Mouse (Mus musculus): Measurements from ENCODE around the gene Cers6.
A peak's percentile ranks its signal among the peaks of the same experiment; 100 is the strongest.

The Cers6 gene

DNA sequence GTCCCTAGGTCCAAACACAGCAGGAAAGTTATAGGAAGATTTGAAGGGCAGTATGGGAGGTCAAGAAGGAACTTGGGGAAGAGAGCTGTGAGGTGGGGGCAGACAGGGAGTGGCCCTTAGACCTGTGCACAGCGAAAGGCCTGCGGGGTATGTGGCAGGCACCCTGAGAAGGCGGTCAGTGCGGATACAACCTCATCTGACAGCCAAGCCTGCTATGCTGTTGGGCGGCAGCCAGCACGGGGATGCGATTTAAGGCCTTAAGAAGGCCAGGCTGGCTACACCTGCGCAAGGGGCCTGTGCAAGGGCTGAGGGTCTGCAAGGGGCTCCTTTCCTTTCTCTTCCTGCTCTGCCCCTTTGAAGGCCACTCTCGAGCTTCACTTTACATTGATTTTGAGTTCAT, 63.1 kb downstream of the Cers6 start:
- DNase-seq = peak; percentile 82 to 85

DNA sequence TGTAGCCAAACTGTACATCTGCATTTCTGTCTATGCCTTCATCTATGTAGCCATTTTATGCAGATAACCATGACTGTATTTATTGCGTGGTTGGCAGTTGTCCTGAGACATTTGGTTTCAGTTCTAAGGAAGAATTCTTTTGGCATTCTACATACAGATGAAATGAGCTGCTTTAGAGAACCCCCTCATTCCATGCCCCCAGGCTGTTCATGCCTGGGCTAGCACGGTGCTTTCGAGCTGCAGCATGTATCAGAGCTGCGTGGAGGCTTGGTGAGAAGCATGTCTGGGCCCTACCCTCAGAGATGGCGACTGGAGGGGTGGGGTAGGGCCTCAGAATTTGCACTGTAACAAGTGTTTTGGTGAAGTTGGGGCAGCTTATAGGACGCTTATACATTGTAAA, 64.3 kb downstream of the Cers6 start:
- no peak for DNase-seq

DNA sequence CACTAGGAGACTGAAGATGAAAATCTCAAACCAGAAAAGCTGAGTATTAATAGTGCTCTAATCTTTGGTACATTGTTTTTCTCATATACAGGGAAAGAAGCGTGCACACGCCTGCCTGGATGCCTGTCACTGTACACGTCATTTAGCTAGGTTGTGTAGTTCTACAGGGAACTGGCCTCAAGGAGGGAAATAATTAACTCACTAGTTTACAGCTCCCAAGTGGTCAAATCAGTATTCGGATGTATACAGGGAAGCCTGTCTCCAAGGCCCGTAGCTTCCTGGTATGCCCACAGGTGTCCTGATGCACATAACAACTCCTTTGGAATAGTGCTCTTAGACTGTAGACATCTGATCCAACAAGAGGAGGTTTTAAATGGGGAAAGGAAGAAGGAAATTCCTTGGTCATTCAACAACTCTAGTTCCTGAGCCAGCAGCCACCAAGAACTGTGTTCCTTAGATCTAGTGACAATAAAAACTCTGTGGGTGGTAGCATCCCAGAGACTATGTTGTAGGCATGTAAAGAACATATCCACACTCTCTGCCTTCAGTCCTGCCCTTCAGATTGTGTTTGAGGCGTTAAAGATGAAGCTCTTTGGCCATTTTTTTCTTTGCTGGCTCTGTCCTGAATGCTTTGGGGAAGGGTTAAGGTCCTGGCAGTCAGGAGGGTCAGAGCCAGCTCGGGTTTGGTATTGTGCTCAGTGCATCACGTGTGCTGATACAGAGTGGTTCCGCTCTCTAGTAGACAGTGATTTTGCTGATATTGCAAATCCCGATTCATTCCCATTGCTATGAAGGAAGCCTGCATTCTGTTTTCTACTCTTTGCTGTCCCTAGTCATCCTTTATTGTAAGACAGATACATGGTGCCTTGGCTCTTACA, 65.9 kb downstream of the Cers6 start:
- DNase-seq = no peak

DNA sequence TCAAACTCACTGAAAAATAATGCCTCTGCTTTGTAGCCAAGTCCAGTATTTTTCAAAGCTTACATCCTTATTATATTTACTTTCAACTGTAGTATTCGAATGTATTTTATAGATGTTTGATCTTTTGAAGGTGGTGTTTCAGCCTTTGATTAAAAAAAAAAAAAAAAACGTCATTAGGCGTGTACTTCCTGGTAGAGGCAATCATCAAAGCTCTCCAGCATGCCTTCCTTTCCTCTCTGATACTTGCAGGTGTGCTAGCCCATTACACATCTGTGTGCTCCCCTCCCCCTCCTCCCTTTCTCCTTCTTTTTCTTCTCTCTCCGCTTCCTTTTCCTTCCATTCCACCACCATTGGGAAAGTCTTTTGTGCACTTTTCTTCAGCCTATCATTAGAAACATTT, 71.0 kb downstream of the Cers6 start:
- DNase-seq = no peak

DNA sequence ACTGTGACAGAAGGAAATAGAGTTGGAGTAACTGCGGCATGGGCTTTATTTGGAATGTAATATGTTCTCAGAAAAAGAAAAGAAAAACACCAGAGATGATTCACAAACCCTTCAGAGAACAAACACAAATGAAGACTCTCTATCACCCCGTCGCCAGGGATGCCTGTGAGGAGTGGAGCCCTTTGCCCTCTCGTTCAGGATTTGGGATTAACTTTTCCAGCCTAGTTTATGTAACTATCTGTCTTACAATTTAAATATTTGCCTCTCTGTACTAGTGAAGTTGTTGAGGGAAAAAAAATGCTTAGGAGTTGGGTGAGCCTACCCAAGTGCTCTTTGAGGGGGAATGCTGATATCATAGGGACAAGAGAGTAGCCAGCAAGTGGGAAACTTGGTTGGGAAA, 71.4 kb downstream of the Cers6 start:
- no peak for DNase-seq

DNA sequence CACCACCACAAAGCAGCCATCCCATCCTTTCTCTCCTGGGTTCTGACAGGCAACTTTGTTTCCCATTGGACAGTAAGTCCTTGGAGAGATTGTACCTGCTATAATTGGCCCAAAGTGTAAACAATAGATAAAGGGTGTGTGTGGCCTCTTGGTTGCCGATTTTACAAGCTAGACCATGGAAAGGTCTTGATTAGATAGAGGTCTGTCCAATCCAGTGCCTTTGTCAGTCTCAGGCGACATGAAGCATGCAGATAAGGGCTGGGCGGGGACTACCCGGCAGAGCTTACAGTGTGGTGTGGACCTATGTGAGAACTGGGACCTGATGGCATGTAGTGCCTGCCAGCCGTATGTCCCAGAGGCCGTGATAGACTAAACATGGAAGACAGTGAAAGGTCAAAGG, 73.4 kb downstream of the Cers6 start:
- DNase-seq = no peak

DNA sequence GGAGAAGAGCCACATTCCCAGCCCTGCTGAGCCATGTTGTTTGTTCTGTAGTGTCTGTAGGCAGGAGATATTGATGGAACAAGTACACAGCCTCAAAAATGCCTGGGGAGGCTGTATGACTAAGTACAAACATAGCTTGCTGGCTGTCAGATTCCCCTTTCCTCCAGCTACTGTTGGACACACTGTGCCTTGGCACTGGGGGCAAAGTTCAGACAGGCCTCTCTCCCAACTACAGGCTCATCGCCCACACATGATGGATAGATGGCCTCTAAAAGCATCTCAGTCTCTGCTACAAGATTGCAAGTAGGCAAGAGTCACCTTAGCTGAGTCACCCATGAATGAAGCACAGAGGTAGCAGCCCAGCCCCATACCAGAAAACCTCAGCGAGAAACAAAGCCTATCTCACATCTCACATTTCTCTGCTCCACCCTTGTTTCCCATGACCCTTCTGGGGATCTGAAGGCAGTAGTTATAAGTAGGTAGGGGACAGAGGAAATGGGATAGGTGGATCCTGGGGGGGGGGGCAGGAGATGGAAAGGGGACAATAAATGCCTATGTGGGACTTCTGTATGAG, 74.6 kb downstream of the Cers6 start:
- DNase-seq = no peak

DNA sequence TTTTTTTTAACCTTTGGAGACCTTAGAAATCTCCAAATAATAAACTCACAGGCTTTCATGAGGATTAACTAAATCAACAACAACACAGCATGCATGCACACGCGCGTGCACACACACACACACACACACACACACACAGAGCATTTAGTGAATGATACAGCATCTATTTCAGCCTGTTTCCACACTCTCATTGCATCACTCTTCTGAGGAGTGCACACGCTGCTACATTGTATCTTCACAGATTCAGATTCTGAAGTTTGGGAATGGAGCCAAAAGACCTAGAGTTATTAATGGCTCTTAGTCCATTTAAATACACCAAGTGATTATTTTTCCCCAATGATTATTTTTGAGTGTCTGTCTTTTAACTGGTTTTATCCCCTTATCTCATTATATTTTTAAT, 75.5 kb downstream of the Cers6 start:
- no peak for DNase-seq

DNA sequence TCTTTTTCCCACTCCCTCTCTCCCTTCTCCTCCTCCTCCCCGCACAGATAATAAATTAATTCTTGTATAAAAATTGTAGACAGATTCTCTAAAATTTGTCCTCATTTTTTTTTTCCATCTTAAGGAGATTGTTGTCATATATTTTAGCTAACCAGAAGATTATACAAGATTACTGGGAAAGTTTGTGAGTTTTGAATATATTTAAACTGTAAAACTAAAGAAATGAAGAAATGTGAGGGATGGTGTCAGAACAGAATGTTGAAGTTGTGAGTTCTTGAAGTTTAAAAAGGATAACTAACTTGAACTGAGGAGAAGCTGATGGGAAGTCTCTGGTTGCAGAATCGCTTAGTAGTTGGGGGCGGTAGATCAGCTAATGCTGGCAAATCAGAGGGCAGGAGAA, 76.6 kb downstream of the Cers6 start:
- DNase-seq = no peak

DNA sequence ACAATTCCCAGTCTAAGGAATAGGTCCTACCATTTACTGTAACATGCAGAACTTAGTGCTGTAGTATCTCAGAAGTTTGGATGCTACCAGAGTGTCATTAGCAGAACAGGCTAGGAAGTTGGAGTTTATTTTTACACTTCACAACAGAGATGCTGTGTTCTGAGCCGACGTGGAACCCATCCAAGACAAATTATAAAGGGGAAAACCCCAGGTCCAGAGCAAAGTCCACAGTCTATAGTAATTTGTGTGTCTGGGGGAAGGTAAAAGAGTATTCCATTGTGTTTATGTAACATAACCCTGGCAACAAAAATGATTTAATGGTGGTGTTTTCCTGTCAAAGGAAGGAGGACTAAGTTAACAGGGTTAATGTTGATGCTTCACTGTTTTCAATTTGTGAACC, 83.7 kb downstream of the Cers6 start:
- DNase-seq = no peak

DNA sequence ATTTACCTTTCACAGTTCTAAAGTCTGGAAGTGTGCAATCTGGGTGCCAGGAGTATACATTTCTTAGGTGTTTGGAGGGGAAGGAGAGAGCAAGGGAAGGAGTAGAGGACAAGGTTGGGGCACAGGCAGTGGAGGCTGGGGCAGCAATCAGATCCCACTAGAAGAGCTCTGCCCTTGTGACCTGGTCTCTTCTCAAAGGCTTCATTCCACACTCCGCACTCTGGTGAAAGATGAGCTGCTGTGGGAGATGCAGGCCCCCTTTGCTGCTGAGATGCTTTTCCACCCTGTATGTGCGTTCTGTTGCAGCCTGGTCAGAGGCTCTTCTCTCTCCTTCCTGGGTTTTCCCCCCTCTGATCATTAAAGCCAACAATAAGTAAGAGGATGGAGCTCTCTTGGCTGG, 84.7 kb downstream of the Cers6 start:
- DNase-seq = no peak

DNA sequence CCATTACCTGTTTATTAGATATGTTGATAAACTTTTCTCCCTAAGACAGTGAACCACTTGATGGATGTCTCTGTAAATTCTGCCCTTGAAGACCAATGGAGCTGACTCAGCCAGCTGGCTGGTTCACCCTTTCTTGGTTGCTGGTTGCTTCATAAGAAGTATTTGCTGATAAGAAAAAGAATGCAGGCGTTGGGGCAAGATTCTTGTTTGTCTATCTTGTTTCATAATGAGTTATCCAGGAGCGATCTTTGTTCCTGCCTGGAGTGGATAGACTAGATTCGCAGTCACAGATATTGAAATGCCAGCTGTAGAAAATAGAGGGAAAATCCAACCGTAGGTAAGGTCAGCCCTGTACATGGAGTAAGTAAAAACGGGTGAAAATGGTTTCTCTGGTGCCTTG, 85.6 kb downstream of the Cers6 start:
- no peak for DNase-seq

DNA sequence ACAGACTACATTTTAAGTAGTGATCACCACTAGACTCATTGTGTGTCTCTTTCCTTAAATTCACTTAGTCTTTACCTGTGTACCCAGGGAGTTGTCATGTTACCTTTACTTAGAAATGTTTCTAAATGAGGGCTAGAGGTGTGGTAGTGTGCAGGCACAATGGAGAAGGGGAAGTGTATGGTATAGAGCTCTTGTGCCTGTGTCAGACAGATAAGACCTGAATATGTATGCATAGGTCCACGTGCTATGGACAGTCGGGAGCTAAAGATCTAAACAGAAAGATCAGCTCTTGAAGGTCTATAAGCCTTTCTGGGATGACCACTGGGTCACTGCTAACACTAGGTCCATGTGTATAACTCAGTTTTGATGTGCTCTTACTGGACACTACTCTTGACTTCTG, 87.9 kb downstream of the Cers6 start:
- DNase-seq = no peak

DNA sequence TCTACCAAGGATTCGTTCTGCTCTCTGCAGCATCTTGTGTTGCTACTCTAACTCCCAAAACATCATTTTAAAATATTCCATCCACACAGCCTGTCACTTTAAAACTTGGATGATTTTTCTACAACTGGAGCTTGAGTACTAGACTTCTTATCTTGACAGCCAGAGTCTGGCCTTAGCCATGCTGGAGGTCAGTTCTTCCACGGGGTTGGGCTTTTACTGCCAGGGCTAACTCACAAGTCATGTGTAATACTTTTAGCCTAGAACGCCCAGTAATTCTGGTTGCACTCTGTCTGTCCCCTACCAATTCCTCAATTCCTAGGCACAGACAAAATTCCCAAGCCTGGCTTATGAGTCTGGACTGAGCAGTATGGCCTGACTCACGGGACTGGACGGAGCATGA, 88.5 kb downstream of the Cers6 start:
- DNase-seq = no peak

DNA sequence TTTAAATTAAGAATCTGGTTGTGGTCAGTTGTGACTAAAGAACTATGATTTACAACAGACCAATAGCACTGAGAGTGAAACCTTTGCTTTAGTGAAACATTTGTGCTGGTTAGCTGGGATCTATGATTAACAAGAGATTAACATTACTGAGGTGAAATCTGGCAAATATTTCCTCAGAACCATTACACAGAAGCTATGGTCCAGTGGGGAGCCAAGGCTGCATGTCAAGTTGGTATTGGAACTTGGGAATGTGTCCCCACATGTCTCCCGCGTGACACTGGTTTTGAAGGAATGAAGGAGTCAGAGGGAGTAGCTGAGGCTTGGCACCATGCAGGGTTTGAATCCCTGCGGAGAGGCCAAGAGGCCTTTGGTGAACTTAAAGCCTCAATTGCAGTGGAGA, 90.5 kb downstream of the Cers6 start:
- no peak for DNase-seq

DNA sequence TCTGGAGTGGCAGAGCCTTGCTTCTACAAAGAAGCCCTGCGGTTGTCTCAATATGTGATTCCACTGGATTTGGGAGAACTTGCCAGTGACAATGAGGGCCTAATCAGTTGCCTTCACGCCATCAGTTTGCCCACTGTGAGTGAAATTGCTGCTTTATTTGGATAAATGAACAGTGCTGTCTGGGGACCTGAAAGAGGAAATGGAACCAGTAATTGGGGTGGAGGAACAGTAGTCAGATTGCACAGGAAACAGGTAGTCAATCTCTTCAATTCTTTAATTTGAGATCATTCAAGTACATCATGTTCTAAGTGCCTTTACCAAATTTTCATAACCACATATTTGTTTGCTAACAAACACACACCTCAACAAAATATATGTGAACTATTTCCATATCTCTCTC, 92.4 kb downstream of the Cers6 start:
- DNase-seq = no peak

DNA sequence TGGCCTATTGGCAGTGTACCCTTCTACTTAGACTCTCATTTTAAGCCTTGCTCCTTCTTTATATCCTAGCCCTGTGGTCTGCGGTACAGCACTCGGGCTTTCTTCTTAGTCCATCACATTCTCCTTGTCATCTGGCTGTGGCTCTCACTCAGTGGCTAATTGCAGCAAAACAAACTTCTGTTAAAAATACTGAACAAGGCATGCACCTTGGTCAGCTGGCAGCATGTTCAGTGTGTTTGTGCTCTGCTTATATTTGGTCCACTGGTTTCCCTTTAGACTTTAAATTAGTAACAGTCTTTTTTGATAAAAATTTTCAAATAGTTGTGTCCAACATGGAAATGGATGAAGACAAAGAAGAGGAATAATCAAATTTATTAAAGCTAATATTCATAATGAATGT, 94.3 kb downstream of the Cers6 start:
- DNase-seq = no peak

DNA sequence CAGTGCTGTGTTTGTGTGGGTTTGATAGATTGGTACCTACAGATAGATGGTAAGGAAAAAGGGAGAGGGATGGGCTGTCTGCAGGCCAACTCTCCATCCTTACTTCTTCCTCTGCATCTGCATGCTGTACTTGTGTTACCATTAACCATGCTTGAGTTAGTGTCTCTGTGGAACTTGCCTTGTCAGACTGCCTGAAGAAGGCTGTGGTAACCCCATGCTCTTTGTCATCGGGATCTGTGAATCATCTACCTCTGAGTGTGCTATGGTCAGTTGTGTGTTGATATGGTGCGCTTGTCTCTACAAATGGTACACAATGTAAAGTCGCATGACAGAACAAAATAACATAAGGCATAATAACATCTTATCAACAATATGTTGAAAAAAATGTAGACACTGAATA, 94.9 kb downstream of the Cers6 start:
- DNase-seq = no peak

DNA sequence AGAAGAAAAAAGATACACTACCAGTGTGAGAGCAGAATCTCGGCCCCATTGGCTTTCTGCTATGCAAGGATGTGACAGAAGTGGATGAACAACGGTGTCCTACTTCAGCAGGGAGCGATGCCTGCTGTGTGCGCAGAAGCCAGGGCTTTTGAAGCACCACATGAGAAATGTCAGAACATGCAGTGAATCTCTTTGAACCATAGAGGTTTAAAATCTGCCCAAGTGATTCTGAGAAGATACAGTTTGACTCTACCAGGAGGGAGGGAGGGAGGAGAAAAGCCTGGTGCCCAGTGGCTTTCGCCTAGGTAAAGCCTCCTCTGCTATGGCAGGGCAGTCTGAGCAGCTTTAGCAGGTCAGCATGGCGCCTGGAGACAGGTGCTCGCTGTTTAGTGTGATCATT, 96.6 kb downstream of the Cers6 start:
- peak; percentile 46 to 55 for DNase-seq

DNA sequence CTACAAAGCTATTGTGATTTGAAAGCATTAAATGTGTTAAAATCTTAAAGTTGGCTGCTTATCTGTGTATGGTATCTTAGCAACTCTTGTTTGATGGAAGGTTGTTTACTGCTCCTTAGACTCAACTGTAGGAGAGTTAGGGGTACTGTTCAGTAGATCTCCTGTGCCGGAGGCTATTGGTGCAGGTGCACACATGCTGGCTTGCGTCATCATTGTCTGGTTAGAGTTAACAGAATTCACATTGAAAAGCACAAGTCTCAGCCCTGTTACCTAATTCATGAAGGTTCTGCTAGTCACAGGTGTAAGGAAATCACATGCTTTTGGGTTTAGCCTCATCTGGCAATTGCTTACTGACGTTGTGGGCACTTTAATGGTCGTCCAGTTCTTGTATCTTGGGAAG, 98.3 kb downstream of the Cers6 start:
- no peak for DNase-seq

DNA sequence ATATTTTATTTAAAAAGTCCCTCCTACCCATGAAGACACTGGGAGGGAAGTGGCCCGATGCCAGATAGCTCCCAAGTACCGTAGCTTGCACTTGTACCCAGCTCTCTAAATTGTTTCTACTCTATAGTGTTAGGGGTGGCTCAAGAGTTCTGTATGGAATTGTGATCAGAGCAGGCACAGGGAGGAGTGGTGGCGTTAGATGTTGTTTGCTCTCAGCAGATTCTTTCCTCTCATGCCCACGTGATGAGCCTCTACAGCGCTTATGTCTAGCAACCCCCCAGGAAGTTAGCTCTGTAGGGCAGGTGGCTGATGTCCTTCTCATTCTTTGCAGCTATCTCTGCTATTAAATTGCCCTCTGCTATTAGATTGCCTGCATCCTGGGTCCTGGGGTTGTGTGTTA, 98.8 kb downstream of the Cers6 start:
- DNase-seq = peak in 1 of 2 experiments; percentile 21

DNA sequence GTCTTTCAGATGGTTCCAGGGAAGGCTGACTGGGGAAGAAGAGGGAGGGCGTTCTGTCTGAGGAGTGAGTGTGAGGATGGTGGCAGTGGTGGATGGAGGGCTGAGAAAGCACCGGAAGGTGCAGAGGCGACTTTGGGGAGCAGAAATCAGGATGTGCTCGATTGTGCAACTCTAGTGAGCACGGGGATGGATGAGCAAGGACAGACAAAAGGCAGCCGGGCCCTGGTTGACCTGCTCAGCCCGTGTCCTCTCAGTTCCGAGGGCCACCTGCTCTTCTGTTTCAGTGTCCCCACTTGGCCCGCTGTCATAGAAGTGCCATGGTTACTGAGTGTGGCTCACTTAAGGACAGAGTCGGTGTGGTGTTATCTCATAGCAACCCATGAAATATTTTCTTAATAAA, 99.4 kb downstream of the Cers6 start:
- peak in 1 of 2 experiments; percentile 42 for DNase-seq

DNA sequence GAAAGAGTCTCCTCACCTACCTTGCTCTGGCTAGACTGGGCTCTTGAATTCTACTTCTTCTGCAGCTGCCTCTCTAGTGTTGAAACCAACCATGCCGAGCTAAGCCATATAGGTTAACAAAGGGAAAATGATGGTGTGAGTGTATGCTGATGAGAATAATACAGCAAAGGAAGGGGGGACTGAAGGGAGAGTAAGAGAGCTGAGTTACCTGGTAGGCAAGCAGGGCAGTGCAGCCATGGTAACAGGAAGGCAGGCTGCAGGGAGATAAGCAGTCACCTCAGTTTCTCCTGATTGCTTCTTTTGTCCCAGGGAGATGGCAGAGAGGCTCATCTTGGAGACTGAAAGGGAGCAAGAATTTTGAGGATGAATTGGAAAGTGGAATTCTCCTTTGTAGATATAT, 105.1 kb downstream of the Cers6 start:
- no peak for DNase-seq

DNA sequence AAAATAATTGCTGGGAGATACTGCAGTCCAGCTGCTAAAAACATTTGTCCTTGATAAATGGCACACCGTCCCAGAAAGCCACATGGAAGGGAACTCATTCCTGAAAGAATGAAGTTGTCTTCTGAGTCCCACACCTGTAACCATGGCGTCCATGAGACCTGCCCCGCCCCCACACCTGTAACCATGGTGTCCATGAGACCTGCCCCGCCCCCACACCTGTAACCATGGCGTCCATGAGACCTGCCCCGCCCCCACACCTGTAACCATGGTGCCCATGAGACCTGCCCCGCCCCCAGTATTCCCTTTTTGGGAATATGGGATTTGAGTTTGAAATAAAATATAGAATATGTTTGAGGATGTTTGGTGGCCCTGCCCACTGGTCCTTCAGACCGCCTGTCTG, 106.8 kb downstream of the Cers6 start:
- no peak for DNase-seq

DNA sequence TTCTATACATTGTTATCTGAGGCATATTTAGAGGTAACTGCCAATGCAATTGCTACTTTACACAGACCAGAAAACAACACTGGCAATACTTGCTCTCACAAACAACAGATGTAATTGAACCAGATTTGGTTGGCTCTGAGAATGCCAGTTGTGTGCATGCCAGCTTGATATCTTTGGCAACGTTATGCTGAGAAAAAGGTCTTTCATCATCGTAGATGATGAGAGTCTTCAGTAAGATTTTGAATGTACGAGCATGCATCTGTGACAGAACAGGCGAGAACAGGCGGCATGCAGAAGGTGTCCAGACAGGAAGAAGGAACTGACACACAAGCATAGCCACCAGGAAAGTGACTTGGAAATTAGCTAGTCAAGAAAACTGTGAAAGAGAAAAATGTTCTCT, 110.6 kb downstream of the Cers6 start:
- no peak for DNase-seq
